Mouse (Mus musculus) spleen, adult 2 months (tissue): Measurements from ENCODE around the gene Mr1. TPM values are rescaled to one million over a fixed set of nuclear protein-coding genes. Genes with fewer than 3 reads are reported as not detected.
A peak's percentile ranks its signal among the peaks of the same experiment; 100 is the strongest.

Source experiments
- DNase-seq, 2 experiments: peaks; one replicate each; pipeline versions ENCODE4 v3.0.0 to v3.0.0-alpha.2; 2012 to 2021; ENCODE audit warnings: low spot score in 2 of 2, low read depth in 1 of 2
- H3K27ac ChIP-seq: fragments of 200-500 bp; 2 replicates; pipeline ENCODE4 v1.5.1; 2012; ENCODE audit warnings: low read length, inconsistent platforms; ENCODE audit not compliant: insufficient read depth
- H3K27me3 ChIP-seq: fragments of 200-500 bp; 2 replicates; pipeline ENCODE4 v1.6.1; 2012; ENCODE audit warnings: mild to moderate bottlenecking, moderate library complexity, low read length, inconsistent platforms; ENCODE audit not compliant: control insufficient read depth, insufficient read depth
- H3K36me3 ChIP-seq: fragments of 200-500 bp; 2 replicates; pipeline ENCODE4 v1.6.1; 2012; ENCODE audit warnings: mild to moderate bottlenecking, low read length, inconsistent platforms; ENCODE audit not compliant: control insufficient read depth, insufficient read depth
- H3K4me1 ChIP-seq: fragments of 200-500 bp; 2 replicates; pipeline ENCODE4 v1.6.1; 2011; ENCODE audit warnings: inconsistent platforms; ENCODE audit not compliant: control insufficient read depth, insufficient read depth, insufficient read length
- H3K4me3 ChIP-seq: fragments of 200-500 bp; 2 replicates; pipeline ENCODE4 v1.5.1; 2011; ENCODE audit warnings: mild to moderate bottlenecking, inconsistent platforms; ENCODE audit not compliant: insufficient read depth, insufficient read length; ENCODE audit errors: extremely low read depth
- CTCF ChIP-seq: fragments of 200-500 bp; IDR thresholded peaks from 2 replicates; pipeline ENCODE4 v1.5.1; 2011; ENCODE audit warnings: mild to moderate bottlenecking, inconsistent platforms; ENCODE audit not compliant: insufficient read depth, insufficient read length, insufficient replicate concordance; ENCODE audit errors: extremely low read depth
- POLR2A ChIP-seq: fragments of 200-500 bp; IDR thresholded peaks from 2 replicates; pipeline ENCODE4 v1.6.1; 2011; ENCODE audit warnings: low read depth, low read length, inconsistent platforms
- WGBS: fragments of 180-500 bp; shearing (Covaris S2); methylation state at CpG from one replicate; pipeline ENCODE4 v1.1.7; 2018; 5-methylcytosine and 5-hydroxymethylcytosine counted together
- polyA plus RNA-seq: library from polyadenylated mRNA; depleted of rRNA; stranded (reverse); fragments of >200 nt; gene quantifications from 2 replicates; pipeline ENCODE4 v1.2.3, GENCODE M21; 2012

The Mr1 gene
- polyA plus RNA-seq, 1 experiment = 2.2 TPM

- H3K4me1 ChIP-seq = peaks cover 14% of the 10 kb centered on the region; the same call in 1 of the 2 replicates
- peak overlapping the region; percentile 98; the same call in 1 of the 2 replicates for H3K27ac ChIP-seq
- no peak for TF ChIP-seq CTCF
- no peak for TF ChIP-seq POLR2A
- 23% methylated on average over 6 of the region's 6 CpGs for WGBS
- no peak for DNase-seq
- no peaks in the 10 kb centered on the region for H3K27me3 ChIP-seq
- peaks cover 2% of the 10 kb centered on the region for H3K36me3 ChIP-seq
- H3K4me3 ChIP-seq = peak overlapping the region; percentile 96
Measured at GRCm38 (mm10) chr1:155097354-155097753, 49.3 kb downstream of the Mr1 start.

- Histone ChIP-seq H3K4me1 (peaks cover 18% of the 10 kb centered on the region; the same call in 1 of the 2 replicates), H3K4me3 (peak overlapping the region; percentile 96), H3K27ac (no peak overlapping the region; the same call in 1 of the 2 replicates), H3K36me3 (peaks cover 2% of the 10 kb centered on the region), H3K27me3 (no peaks in the 10 kb centered on the region)
- DNase-seq = peak in 1 of 2 experiments; percentile 61
- 16% methylated on average over 4 of the region's 4 CpGs for WGBS
- TF ChIP-seq POLR2A = no peak
- TF ChIP-seq CTCF = no peak
Measured at GRCm38 (mm10) chr1:155096620-155097261, 49.9 kb downstream of the Mr1 start.

GRCm38 (mm10) chr1:155093971-155094707 is 52.5 kb downstream of the Mr1 start:
- 90% methylated on average over 9 of the region's 9 CpGs for WGBS
- Histone ChIP-seq H3K27ac (no peak overlapping the region), H3K4me3 (no peak overlapping the region), H3K27me3 (no peaks in the 10 kb centered on the region), H3K36me3 (peaks cover 2% of the 10 kb centered on the region), H3K4me1 (peaks cover 32% of the 10 kb centered on the region; the same call in 1 of the 2 replicates)
- TF ChIP-seq POLR2A = no peak
- no peak for TF ChIP-seq CTCF
- DNase-seq = no peak

- DNase-seq = no peak
- peaks cover 32% of the 10 kb centered on the region; the same call in 1 of the 2 replicates for H3K4me1 ChIP-seq
Measured at GRCm38 (mm10) chr1:155093145-155093791, 53.3 kb downstream of the Mr1 start.

GRCm38 (mm10) chr1:155091842-155092800 is 54.5 kb downstream of the Mr1 start:
- peaks cover 32% of the 10 kb centered on the region; the same call in 1 of the 2 replicates for H3K4me1 ChIP-seq
- peak overlapping the region; percentile 82 for H3K27ac ChIP-seq
- H3K4me3 ChIP-seq = no peak overlapping the region
- TF ChIP-seq CTCF (no peak), POLR2A (no peak)
- H3K27me3 ChIP-seq = no peaks in the 10 kb centered on the region
- 56% methylated on average over 14 of the region's 14 CpGs for WGBS
- DNase-seq = no peak
- no peaks in the 10 kb centered on the region; the same call in none of the 2 replicates for H3K36me3 ChIP-seq

More at GRCm38 (mm10) chr1:155093145-155093791, 53.3 kb downstream of the Mr1 start:
- 94% methylated on average over 4 of the region's 4 CpGs for WGBS
- Histone ChIP-seq H3K36me3 (peaks cover under 1% of the 10 kb centered on the region), H3K27me3 (no peaks in the 10 kb centered on the region), H3K27ac (no peak overlapping the region), H3K4me3 (no peak overlapping the region)
- no peak for TF ChIP-seq CTCF

GRCm38 (mm10) chr1:155091374-155091841 is 55.2 kb downstream of the Mr1 start:
- peak overlapping the region; percentile 91 for H3K27ac ChIP-seq
- H3K36me3 ChIP-seq = no peaks in the 10 kb centered on the region; the same call in none of the 2 replicates
- peaks cover 38% of the 10 kb centered on the region; the same call in 1 of the 2 replicates for H3K4me1 ChIP-seq
- peak; percentile 56 to 87 for DNase-seq
- no peak overlapping the region for H3K4me3 ChIP-seq
- no peaks in the 10 kb centered on the region for H3K27me3 ChIP-seq
- WGBS = 10% methylated on average over 7 of the region's 7 CpGs
- TF ChIP-seq CTCF (no peak), POLR2A (no peak)
